Mouse (Mus musculus): ENCODE data around the gene Micu2.
"Not testable (repeated sequence)": the region's sequence is repeated elsewhere in the genome, so short reads cannot be mapped to it uniquely, and the experiment has no call there.

Micu2 gene

GRCm38 (mm10) chr14:57961861-57962260, 37.2 kb downstream of the Micu2 start:
- DNase-seq (ENCODE audit: low spot score): peak; percentile 53

GRCm38 (mm10) chr14:57951089-57951488, 48.0 kb downstream of the Micu2 start:
- no peak for DNase-seq (ENCODE audit: low spot score)

- DNase-seq (ENCODE audit: low spot score): no peak
These were observed 53.2 kb downstream of the Micu2 start for GRCm38 (mm10) chr14:57945834-57946233.

DNA sequence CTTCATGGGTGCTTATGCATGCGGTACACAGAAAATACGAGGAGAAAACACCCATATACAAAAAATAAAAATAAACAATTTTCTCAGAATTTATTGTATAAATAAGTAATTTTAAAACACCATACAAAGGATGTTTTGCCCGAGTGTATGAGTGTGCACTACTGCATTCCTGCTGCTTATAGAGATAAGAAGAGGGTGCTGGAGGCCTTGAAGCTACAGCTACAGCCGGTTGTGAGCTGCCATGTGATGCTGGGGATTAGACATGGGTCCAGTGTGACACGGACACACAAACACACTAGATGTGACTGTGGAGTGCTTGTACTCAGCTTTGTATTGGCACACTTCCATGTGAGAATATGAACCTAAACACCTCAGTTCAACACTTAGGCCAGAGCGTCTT, 61.8 kb downstream of the Micu2 start:
- DNase-seq (ENCODE audit: low spot score): no peak

DNA sequence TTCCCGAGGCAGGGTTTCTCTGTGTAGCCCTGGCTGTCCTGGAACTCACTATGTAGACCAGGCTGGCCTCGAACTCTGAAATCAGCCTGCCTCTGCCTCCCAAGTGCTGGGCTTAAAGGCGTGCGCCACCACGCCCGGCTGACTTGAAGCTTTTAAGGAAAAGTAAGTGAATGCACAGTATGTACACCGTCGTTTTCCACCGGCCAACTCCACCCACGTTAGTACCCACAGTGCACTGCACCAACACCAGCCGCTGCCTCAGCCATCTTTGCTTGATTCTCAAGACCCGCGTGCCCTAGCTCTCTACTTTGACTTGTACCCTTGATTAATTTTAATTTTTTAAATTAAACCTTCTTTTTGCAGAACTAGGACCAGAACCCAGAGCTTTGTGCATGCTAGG, 64.4 kb downstream of the Micu2 start:
- no peak for DNase-seq (ENCODE audit: low spot score)

- no peak for DNase-seq (ENCODE audit: low spot score)
These were observed 65.5 kb downstream of the Micu2 start for GRCm38 (mm10) chr14:57933608-57934007.

- peak; percentile 26 for DNase-seq (ENCODE audit: low spot score)
These were observed 66.1 kb downstream of the Micu2 start for GRCm38 (mm10) chr14:57932881-57933443.

DNA sequence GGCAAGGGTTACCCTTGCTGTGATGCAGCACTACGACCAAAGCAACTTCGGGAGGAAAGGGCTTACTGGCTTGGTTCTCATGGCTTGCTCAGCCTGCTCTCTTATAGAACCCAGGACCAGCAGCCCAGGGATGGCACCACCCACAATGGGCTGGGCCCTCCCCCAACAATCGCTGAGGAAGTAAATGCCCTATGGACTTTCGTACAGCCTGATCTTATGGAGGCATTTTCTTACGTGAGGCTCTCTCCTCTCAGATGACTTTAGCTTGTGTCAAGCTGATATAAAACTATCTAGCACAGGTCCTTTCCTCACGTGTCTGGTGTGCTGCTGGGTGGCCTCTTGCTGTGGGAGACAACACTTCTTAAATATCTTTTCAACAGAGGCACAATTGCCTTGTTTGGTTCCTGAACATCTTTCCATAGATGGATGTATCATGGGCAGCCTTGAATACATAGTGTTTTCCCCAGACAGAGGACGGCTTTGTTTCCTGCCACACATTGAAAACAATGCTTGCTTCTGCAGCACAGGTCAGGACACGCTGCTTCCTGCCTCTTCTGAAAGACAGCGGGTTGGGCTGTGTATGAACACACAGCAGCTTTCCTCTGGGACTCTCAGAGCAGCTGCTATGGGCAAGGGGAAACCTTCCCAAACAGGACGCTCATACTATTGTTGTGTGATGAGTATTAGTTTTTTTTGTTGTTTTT, 77.5 kb downstream of the Micu2 start:
- DNase-seq (ENCODE audit: low spot score): peak; percentile 14

DNA sequence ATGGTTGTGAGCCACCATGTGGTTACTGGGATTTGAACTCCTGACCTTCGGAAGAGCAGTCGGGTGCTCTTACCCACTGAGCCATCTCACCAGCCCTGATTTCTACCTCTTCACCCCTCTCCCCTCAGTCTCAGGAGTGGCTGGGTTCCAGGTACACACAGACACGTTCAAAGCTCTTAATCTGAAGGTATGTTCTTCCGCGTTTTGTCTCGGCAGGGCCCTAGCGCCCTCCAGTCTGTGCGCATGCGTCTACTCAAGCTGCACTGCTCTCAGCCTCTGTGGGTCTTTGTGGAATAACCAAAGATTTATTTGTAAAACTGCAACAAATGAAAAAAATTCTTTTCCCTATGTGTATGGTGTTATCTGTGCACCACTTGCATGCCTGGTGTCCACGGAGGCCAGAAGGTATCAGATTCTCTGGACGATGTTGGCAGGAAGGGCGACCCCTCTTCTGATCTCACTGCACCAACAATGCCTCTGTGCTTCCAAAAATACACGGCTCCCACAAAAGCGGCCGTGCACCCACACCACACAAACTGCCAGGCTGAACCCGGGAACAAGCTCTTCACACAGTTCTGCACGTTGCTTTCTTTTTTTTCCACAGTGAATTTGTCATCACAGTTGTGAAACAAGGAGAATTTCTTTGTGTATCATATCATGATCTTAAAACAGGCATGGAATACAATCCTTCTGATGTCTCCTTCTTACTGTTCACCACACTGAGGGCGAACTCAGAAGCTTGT, 78.3 kb downstream of the Micu2 start:
- no peak for DNase-seq (ENCODE audit: low spot score)

GRCm38 (mm10) chr14:57919148-57919875, 79.8 kb downstream of the Micu2 start:
- no peak for DNase-seq (ENCODE audit: low spot score)

- no peak for DNase-seq (ENCODE audit: low spot score)
These were observed 83.7 kb downstream of the Micu2 start for GRCm38 (mm10) chr14:57915341-57915740.

DNA sequence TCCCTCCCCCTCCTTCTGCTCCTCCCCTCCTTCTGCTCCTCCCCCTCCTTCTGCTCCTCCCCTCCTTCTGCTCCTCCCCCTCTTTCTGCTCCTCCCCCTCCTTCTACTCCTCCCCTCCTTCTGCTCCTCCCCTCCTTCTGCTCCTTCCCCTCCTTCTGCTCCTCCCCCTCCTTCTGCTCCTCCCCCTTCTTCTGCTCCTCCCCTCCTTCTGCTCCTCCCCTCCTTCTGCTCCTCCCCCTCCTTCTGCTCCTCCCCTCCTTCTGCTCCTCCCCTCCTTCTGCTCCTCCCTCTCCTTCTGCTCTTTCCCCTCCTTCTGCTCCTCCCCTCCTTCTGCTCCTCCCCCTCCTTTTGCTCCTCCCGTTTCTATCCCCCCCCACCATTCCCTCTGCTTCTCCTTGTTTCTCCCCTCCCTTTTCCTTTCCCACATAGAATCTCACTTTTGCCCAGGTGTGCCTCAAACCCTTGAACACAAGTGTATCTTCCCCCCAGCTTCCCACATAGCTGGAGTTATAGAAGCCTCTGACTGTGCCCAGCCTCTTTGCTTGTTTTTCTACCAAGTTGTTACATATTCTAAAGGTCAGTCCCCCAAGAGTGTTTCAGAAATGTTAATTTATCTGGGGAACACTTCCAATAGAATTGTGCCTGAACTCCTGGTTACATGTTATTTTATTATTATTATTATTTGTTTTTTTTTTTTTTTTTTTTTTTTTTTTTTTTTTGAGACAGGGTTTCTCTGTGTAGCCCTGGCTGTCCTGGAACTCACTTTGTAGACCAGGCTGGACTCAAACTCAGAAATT, 86.7 kb downstream of the Micu2 start:
- DNase-seq (ENCODE audit: low spot score): not testable (repeated sequence)

GRCm38 (mm10) chr14:57911787-57912186, 87.3 kb downstream of the Micu2 start:
- not testable (repeated sequence) for DNase-seq (ENCODE audit: low spot score)

DNA sequence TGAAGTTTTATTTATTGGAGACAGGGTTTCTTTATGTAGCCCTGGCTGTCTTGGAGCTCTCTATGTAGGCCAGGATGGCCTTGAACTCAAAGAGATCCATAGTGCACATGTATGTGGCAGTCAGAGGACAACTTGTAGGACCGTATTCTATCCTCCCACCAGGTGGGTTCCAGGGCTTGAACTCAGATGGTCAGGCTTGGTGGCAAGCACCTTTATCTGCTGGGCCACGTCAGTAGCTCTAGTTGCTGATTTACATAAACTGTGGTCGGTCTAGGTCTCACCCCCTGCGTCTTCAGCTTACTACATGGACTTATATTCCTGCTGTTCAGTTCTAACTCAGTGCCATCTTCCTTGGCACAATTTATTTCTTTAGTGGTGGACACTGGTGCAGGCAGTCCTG, 87.7 kb downstream of the Micu2 start:
- DNase-seq (ENCODE audit: low spot score): no peak

GRCm38 (mm10) chr14:57910501-57911068, 88.5 kb downstream of the Micu2 start:
- DNase-seq (ENCODE audit: low spot score): peak; percentile 82

GRCm38 (mm10) chr14:57909297-57909696, 89.8 kb downstream of the Micu2 start:
- DNase-seq (ENCODE audit: low spot score): no peak

DNA sequence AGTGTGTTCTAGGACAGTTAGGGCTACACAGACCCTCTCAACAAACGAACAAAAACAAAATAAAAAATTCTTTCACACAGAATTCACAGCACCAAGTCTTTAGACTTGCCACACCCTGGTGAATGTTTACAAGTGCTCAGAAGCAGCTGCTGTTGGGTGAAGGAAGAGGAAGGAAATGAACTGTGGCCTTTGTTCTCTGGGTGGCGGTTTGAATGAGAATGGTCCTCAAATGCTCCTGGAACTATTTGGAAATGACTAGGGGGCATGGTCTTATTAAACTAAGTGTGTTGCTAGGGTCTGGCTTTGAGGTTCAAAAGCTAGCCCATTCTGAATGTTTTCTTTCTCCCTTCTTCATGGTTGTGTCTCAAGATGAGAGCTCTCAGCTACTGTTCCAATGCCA, 90.6 kb downstream of the Micu2 start:
- no peak for DNase-seq (ENCODE audit: low spot score)

GRCm38 (mm10) chr14:57901998-57902397, 97.1 kb downstream of the Micu2 start:
- DNase-seq (ENCODE audit: low spot score): no peak

DNA sequence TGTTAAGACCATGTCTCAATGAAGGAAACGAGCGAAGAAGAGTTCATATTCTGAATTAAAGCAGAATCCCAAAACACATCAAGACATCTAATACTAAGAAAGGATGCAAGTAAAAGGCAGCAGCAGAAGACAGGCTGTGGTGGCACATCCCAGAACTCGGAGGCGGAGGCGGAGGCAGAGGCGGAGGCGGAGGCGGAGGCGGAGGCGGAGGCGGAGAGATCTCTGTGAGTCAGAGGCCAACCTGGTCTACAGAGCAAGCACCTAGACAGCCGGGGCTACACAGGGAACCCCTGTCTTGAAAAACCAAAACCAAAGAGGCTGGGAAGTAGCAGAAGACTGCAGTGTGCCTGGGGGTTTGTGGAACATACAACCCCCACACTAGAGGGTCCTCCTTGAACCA, 102.2 kb downstream of the Micu2 start:
- no peak for DNase-seq (ENCODE audit: low spot score)

DNA sequence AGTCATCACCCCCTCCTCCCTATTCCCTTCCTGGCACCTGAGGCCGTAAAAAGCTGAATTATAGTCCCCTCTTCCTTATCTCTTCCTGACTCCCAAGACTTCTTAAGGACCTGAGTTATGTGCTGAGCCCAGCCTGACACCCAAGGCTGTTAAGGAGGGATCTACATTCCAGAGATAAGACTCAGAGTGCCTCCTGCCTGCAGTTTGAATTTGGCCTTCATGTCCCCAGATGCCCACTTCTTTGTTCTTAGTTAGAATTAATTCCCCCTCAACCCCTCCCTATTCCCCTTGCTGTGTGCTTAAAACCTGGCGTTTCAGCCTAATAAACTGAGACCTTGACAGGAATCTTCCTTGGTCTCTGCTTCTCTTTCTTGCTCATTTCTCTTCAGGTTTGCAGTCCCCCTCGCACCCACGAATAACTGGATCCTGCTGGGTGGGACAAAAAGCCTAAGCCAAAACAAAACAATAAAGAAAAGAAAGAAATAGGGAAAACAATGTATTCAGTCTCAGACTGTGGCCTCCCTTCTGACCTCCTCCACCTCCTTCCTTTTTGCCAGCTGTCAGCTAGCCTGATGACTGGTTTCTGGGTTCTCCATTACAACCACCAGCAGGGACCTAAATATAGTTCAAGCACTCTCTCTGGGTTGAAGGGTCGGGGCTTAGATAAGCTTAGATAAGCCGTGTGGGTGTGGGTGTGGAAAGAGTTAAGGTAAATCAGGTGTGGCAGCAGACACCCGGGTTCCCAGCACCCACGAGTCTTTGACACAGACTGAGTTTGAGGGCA, 102.8 kb downstream of the Micu2 start:
- DNase-seq (ENCODE audit: low spot score): not testable (repeated sequence)

- DNase-seq (ENCODE audit: low spot score): no peak
These were observed 104.7 kb downstream of the Micu2 start for GRCm38 (mm10) chr14:57894346-57894745.

All from yolk sac, embryonic 10.5 days (tissue).